Mouse (Mus musculus) spleen, postnatal 36 days (tissue): Measurements from ENCODE around the gene Phactr2.

Experiments used
- DNase-seq, 2 experiments: peaks; one replicate each; pipeline ENCODE4 v3.0.0; 2022; ENCODE audit warnings: low spot score in 2 of 2, mixed read lengths in 1 of 2

The Phactr2 gene

GRCm38 (mm10) chr10:13448283-13449045, 25.7 kb downstream of the Phactr2 start:
- no peak for DNase-seq

GRCm38 (mm10) chr10:13446791-13447249, 27.4 kb downstream of the Phactr2 start:
- DNase-seq: no peak

DNA sequence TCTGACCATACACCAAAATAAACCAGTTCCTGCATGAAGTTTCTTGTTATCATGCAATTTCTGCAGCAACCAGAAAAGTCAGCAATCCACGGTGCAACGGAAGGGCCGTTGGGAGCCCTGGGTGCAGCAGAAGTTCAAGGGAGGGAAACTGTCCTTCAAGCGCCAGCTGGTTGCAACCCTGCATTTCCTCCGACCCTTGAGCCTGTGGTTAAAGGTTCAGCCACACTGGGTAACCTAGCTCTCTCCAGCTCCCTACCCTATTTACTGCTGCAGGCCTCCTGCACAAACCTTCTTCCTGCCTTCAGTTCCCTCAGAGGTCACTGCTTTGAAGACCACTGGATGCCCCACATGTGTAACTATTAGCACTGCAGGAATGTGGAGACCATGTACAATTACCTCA, 30.0 kb downstream of the Phactr2 start:
- DNase-seq: no peak

GRCm38 (mm10) chr10:13443647-13444046, 30.6 kb downstream of the Phactr2 start:
- DNase-seq: no peak

DNA sequence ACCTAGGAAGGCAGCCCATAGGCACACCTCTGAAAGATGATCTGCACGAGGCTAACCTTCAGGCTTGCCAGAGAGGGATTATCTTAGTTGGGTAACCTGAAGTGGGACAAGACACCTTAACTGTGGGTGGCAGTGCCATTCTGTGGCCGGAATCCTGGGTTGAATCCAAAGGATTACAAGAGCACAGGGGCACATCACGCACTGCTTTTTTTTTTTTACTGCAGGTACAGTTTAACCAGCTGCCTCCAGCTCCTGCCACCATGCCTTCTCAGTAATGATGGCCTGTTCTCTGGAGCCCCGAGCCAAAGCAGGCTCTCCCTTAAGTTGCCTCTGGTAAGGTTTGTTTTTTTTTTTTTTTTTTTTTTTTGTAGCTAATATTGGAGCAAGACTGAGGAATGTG, 33.9 kb downstream of the Phactr2 start:
- DNase-seq: no peak

GRCm38 (mm10) chr10:13438118-13438821, 35.9 kb downstream of the Phactr2 start:
- DNase-seq: peak; percentile 26 to 50

- no peak for DNase-seq
These were observed 37.2 kb downstream of the Phactr2 start for GRCm38 (mm10) chr10:13437011-13437410.

DNA sequence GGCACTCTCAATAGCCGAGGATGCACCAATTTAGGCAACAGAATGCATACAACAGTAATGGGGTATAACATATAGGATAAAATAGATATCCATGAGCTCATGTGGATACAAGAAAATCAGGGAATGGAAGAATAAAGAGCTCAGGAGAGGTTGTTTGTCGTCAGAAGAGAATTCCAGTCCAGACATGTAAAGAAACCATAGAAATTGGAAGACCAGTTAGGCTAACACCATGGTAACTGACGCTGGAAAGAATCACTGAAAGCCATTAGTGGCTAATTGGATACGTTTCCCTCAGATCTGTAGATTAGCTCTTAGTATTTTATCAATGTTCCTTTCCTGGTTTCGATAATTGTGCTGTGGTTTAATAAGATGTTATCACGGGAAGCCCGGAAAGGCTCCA, 41.2 kb downstream of the Phactr2 start:
- DNase-seq: no peak

GRCm38 (mm10) chr10:13431641-13432540, 42.3 kb downstream of the Phactr2 start:
- no peak for DNase-seq

GRCm38 (mm10) chr10:13429766-13430165, 44.4 kb downstream of the Phactr2 start:
- peak; percentile 22 to 26 for DNase-seq

DNA sequence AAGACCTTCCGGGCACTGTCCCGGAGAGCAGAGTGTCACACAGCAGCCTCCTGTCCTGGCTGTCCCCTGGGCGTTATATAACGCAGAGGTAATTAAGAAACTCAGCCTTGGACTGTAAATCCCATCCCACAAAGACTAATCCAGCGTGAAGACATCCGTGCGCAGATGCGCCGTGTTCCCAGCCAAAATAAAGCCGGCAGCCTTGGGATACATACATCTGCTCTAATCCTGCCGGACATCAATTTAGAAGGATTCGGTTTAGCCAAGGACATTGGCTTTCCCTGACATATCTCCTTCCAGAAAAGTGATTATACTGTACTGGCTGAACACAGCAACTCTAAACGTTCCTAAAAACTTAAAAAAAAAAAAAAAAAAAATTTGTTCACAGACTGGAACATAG, 45.0 kb downstream of the Phactr2 start:
- DNase-seq: no peak

GRCm38 (mm10) chr10:13428536-13428935, 45.7 kb downstream of the Phactr2 start:
- no peak for DNase-seq

DNA sequence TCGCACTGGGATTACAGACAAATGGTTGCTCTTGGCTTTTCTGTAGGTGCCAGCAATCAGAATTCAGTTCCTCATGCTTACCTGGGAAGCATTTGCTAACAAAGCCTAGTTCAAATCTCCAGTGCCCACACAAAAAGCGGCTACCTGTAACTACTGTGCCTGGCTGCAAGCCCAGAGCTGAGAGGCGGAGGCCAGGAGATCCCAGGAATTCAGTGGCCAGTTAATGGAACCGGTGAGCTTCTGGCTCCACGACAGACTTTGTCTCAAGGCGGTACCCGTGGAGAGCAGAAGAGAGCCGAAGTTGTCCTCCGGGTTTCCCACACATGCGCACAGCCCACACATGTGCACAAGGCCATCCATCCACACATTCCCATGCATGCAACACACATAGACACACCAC, 46.6 kb downstream of the Phactr2 start:
- DNase-seq: no peak

- no peak for DNase-seq
These were observed 49.0 kb downstream of the Phactr2 start for GRCm38 (mm10) chr10:13425198-13425597.

- DNase-seq: no peak
These were observed 49.7 kb downstream of the Phactr2 start for GRCm38 (mm10) chr10:13424508-13424907.

GRCm38 (mm10) chr10:13424015-13424414, 50.2 kb downstream of the Phactr2 start:
- no peak for DNase-seq

- DNase-seq: no peak
These were observed 52.1 kb downstream of the Phactr2 start for GRCm38 (mm10) chr10:13422121-13422520.

- DNase-seq: no peak
These were observed 55.0 kb downstream of the Phactr2 start for GRCm38 (mm10) chr10:13419246-13419645.

DNA sequence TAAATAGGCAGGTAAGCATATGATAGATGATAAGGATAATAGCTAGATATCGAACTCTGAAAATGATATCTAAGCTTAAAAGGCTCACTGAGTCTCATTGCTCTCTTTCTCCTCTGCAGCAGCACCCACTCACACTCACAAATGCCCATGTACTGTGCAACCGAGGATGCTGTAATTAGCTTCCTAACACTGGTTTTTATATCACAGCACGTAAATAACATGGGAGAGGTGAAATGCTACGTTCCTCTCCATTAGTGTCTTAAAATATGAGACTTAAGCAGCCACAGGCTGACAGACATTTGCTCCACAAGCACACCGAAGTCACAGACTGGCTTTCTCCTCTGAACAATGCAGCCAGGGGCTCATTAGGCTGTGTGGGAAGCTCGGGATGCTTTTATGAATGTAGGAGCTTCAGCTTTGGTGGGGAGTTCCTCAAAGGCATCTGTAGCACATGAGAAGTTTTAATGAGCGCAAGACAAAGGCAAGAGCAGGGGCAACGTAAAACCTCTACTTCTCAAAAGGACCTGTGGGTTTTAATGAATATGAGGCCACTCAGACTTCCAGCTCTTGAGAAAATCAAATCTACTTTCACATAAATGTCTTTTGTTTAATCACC, 58.6 kb downstream of the Phactr2 start:
- DNase-seq: no peak

DNA sequence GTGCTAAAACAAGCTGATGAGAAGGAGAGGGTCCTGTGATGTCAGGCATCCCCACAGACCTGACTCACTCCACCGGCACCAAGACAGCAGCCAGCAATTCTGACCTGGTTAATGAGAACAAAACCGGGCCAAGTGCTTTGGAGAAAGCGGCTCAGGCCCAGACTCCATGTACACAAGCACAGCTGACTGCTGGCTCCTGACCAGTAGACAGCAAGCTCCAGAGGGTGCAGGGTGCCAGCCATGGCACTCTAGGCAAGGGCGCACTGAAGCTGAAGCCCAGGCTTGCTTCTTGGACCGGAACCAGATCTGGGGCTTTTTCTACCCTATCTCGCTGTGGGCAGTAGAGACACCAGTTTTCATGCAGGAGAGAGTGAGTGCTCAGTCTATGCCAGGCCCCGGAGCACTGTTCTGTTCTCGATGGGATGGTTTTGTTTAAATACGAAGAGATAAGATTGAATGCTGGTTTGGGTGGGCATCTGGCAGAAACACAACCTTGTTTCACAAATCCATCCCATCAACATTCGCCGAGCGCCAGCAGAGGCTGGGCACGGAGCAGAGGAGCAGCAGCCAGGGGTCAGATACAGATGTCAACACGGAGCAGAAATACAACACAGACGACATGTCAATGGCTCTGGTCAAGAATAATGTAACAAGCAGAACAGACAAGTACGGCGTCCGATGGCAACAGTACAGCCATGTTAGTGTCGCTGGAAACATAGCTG, 61.8 kb downstream of the Phactr2 start:
- DNase-seq: no peak

GRCm38 (mm10) chr10:13411056-13411455, 63.2 kb downstream of the Phactr2 start:
- DNase-seq: no peak
